Mouse (Mus musculus): ENCODE data around the gene Zkscan3. TPM values are rescaled to one million over a fixed set of nuclear protein-coding genes. Genes with fewer than 3 reads are reported as not detected.

Gene Zkscan3
- polyA plus RNA-seq, 1 experiment from 2014 or later, result 89.5 TPM

DNA sequence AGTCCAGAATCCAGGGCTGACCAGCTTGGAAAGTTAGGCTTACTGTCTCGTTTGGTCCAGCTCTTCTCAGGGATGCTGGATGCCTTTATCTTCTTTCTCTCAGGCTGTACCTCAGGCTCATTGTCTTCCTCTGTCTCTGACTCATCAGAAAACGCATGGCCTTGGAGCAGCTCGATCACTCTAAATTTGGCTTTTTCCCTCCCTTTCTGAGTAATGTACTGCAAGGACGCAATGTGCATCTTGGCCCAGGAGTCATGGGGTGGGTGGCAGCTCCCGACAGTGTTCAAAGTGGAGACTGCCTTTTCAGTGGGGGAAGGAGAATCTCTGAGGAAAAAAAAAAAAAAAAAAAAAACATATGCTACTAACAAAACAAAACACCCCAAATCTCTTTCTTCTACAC lies 20.7 kb upstream of the Zkscan3 start:
- Histone ChIP-seq H3K4me3 (ENCODE audit: low read depth, low read length) (no peak overlapping the region), H3K27ac (replicated peaks; ENCODE audit: low read depth, low read length) (no peak overlapping the region), H3K27me3 (ENCODE audit: control insufficient read depth, insufficient read depth, low read length) (no peaks in the 10 kb centered on the region), H3K4me2 (ENCODE audit: low read depth, low read length) (no peak overlapping the region), H3K9me3 (replicated peaks; ENCODE audit: control insufficient read depth, low read length) (no peaks in the 10 kb centered on the region), H3K9ac (replicated peaks; ENCODE audit: low read length) (no peak overlapping the region), H3K36me3 (replicated peaks; ENCODE audit: control insufficient read depth, insufficient read depth, low read depth, low read length) (no peaks in the 10 kb centered on the region), H3K4me1 (ENCODE audit: control insufficient read depth, insufficient read depth, low read length) (no peaks in the 10 kb centered on the region)
- no peak for DNase-seq (ENCODE audit: low spot score)
- WGBS, result 55% methylated on average over 5 of the region's 5 CpGs
- no peak for ATAC-seq (replicated peaks; ENCODE audit: insufficient number of reproducible peaks, low FRiP score, low TSS enrichment, low read depth)

DNA sequence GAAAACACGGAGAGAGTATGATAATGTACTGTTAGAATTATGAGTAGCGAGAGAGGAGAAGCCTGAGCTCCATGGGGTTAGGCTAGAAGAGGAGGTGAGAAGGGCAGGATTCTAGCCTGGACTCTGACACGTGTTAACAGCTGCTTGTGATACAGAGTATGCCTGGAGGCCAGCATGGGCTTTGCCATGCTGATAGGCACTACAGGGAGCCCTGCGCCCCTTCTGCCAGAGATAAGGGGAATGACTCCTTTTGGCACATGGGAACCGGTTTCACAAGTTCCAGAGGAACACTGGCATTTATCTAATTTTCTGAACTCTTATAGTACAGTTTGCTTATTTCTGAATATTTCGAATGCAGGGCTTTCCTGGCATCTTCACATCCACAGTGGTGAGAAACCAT lies 16.3 kb upstream of the Zkscan3 start:
- 59% methylated on average over 6 of the region's 6 CpGs for WGBS

DNA sequence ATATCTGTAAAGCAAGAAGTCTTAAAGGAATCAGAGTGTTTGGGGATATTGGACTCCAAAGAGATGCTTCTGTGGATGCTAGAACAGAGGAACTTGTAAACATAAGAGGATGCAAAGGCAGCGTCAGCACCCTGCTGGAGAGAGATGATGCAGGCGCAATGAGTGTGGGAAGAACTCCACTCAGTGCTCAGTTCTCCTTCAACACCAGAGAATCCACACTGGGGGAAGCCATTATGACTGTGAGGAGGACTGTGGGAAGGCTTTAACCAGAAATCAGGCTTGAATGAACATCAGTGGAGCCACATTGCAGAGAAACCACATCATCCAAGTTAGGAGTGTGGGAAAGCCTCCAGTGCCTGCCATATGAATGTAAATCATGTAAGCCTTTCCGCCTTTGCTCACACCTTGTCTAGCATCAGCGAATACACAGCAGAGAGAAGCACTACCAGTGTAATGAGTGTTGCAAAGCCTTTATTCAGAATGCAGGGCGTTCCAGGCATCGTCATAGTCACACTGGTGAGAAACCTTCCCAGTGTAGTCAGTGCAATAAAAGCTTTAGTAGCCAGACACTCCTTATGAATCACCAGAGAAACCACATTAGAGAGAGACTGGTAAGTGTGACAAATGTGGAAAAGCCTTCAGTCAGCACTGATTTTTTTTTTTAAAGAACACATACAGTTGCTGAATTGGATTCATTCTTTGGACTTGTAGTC lies 14.9 kb upstream of the Zkscan3 start:
- Histone ChIP-seq H3K9me3 (replicated peaks; ENCODE audit: control insufficient read depth, low read length) (no peaks in the 10 kb centered on the region), H3K36me3 (replicated peaks; ENCODE audit: control insufficient read depth, insufficient read depth, low read depth, low read length) (no peaks in the 10 kb centered on the region), H3K4me3 (ENCODE audit: low read depth, low read length) (no peak overlapping the region), H3K4me2 (ENCODE audit: low read depth, low read length) (no peak overlapping the region), H3K9ac (replicated peaks; ENCODE audit: low read length) (no peak overlapping the region), H3K27ac (replicated peaks; ENCODE audit: low read depth, low read length) (no peak overlapping the region), H3K4me1 (ENCODE audit: control insufficient read depth, insufficient read depth, low read length) (no peaks in the 10 kb centered on the region), H3K27me3 (ENCODE audit: control insufficient read depth, insufficient read depth, low read length) (no peaks in the 10 kb centered on the region)
- ATAC-seq (replicated peaks; ENCODE audit: insufficient number of reproducible peaks, low FRiP score, low TSS enrichment, low read depth) (no peak), DNase-seq (ENCODE audit: low spot score) (no peak)
- 82% methylated on average over 6 of the region's 6 CpGs for WGBS

More for the DNA sequence above, 16.3 kb upstream of the Zkscan3 start:
- Histone ChIP-seq H3K27me3 (ENCODE audit: control insufficient read depth, insufficient read depth, low read length) (no peaks in the 10 kb centered on the region), H3K4me3 (ENCODE audit: low read depth, low read length) (no peak overlapping the region), H3K4me2 (ENCODE audit: low read depth, low read length) (no peak overlapping the region), H3K9me3 (replicated peaks; ENCODE audit: control insufficient read depth, low read length) (no peaks in the 10 kb centered on the region), H3K4me1 (ENCODE audit: control insufficient read depth, insufficient read depth, low read length) (no peaks in the 10 kb centered on the region), H3K27ac (replicated peaks; ENCODE audit: low read depth, low read length) (no peak overlapping the region), H3K36me3 (replicated peaks; ENCODE audit: control insufficient read depth, insufficient read depth, low read depth, low read length) (no peaks in the 10 kb centered on the region), H3K9ac (replicated peaks; ENCODE audit: low read length) (no peak overlapping the region)
- no peak for DNase-seq (ENCODE audit: low spot score)
- ATAC-seq (replicated peaks; ENCODE audit: insufficient number of reproducible peaks, low FRiP score, low TSS enrichment, low read depth), result no peak

DNA sequence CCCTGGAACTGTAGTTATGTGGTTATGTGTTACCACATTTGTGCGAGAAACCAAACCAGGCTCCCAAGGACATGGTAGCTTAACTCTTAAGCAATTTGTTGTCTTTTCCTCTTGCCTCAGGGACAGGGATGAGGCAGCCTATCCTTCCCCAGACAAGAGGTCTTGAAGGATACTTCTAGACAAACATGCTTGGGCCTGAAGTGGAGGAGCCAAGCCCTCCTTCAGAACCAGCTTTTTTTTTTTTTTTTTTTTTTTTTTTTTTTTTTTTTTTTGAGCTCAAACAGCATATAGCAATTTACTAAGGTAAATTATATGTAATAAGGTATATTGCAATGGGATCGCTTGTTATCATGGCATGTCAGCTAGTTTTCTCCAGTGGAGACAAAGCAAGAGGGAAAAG lies 13.2 kb upstream of the Zkscan3 start:
- 78% methylated on average over 2 of the region's 2 CpGs for WGBS
- no peak overlapping the region for H3K9ac ChIP-seq (replicated peaks; ENCODE audit: low read length)
- no peak for DNase-seq (ENCODE audit: low spot score)
- no peak overlapping the region for H3K4me2 ChIP-seq (ENCODE audit: low read depth, low read length)
- no peaks in the 10 kb centered on the region for H3K36me3 ChIP-seq (replicated peaks; ENCODE audit: control insufficient read depth, insufficient read depth, low read depth, low read length)
- no peak overlapping the region for H3K4me3 ChIP-seq (ENCODE audit: low read depth, low read length)
- H3K9me3 ChIP-seq (replicated peaks; ENCODE audit: control insufficient read depth, low read length), result no peaks in the 10 kb centered on the region
- H3K27ac ChIP-seq (replicated peaks; ENCODE audit: low read depth, low read length), result no peak overlapping the region
- no peaks in the 10 kb centered on the region for H3K4me1 ChIP-seq (ENCODE audit: control insufficient read depth, insufficient read depth, low read length)
- no peaks in the 10 kb centered on the region for H3K27me3 ChIP-seq (ENCODE audit: control insufficient read depth, insufficient read depth, low read length)
- no peak for ATAC-seq (replicated peaks; ENCODE audit: insufficient number of reproducible peaks, low FRiP score, low TSS enrichment, low read depth)

DNA sequence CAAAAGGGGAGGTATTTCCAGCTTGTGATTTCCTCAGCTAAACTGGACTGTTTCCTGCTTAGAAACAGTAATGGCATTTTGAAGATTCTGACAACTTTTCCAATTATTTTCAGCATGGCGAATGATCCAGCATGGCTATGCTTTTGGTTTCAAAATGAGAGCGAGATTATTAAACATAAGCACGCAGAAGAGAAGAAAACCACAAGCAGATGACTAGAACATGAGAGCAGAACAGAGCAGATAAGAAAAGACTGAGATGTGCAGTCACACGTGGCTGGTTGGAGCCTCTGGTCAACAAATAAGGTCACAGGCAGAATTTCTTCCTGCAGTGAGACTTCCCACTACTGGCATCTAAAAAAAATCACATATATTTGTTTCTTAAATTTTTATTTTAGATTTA lies 12.7 kb upstream of the Zkscan3 start:
- no peaks in the 10 kb centered on the region for H3K27me3 ChIP-seq (ENCODE audit: control insufficient read depth, insufficient read depth, low read length)
- no peak overlapping the region for H3K4me2 ChIP-seq (ENCODE audit: low read depth, low read length)
- H3K36me3 ChIP-seq (replicated peaks; ENCODE audit: control insufficient read depth, insufficient read depth, low read depth, low read length), result no peaks in the 10 kb centered on the region
- H3K9ac ChIP-seq (replicated peaks; ENCODE audit: low read length), result no peak overlapping the region
- H3K27ac ChIP-seq (replicated peaks; ENCODE audit: low read depth, low read length), result no peak overlapping the region
- no peaks in the 10 kb centered on the region for H3K4me1 ChIP-seq (ENCODE audit: control insufficient read depth, insufficient read depth, low read length)
- ATAC-seq (replicated peaks; ENCODE audit: insufficient number of reproducible peaks, low FRiP score, low TSS enrichment, low read depth), result no peak
- no peak overlapping the region for H3K4me3 ChIP-seq (ENCODE audit: low read depth, low read length)
- WGBS, result 85% methylated on average over 4 of the region's 4 CpGs
- H3K9me3 ChIP-seq (replicated peaks; ENCODE audit: control insufficient read depth, low read length), result no peaks in the 10 kb centered on the region
- DNase-seq (ENCODE audit: low spot score), result no peak

DNA sequence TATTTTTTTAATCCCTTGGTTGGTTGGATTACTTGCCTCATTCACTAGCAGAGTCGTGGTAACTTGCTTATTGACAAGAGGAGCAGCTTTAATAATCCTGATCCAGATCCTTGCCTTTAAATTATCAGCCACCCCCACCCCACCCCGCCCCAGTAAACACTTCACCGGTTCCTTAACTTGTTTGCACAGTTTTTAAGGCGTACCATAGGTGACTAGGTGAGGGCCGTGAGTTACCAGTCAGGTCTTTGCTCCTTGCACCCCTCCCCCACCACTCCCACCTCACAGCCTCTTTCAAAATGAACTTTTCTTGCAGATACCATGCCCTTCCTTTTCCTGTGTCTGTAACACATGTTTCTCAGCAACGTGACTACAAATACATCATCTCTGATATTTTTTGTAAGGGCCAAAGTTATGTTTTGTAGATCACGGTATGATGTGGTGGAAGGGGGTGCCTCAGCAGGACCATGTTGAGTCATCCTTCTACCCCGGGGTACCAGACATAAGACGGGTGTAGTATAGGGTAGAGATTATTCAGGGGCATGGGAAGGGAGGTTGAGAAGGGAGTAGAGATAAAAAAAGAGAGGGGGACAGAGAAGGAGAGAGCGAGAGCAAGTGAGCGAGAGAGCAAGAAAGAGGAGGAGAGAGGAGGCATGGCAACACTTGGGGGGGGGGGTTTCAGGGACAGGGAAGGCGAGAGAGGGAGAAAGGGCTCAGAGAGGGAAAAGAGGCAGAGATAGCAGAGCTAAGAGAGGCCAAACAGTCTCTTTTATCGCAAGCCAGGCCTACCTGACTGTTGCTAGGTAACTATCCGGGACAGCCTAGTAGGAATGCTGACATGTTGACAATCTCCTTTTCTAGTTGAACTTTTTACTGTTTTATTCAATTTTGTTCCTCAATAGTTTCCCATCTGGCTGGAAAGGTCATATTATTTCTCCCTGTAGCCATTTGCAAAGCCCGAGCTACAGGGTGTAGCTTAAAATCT lies 12.0 kb upstream of the Zkscan3 start:
- no peak overlapping the region for H3K4me3 ChIP-seq (ENCODE audit: low read depth, low read length)
- DNase-seq (ENCODE audit: low spot score) (no peak), ATAC-seq (replicated peaks; ENCODE audit: insufficient number of reproducible peaks, low FRiP score, low TSS enrichment, low read depth) (no peak)
- H3K9me3 ChIP-seq (replicated peaks; ENCODE audit: control insufficient read depth, low read length), result no peaks in the 10 kb centered on the region
- no peak overlapping the region for H3K9ac ChIP-seq (replicated peaks; ENCODE audit: low read length)
- H3K36me3 ChIP-seq (replicated peaks; ENCODE audit: control insufficient read depth, insufficient read depth, low read depth, low read length), result no peaks in the 10 kb centered on the region
- H3K27me3 ChIP-seq (ENCODE audit: control insufficient read depth, insufficient read depth, low read length), result no peaks in the 10 kb centered on the region
- H3K4me2 ChIP-seq (ENCODE audit: low read depth, low read length), result no peak overlapping the region
- WGBS, result 68% methylated on average over 15 of the region's 15 CpGs
- no peaks in the 10 kb centered on the region for H3K4me1 ChIP-seq (ENCODE audit: control insufficient read depth, insufficient read depth, low read length)
- no peak overlapping the region for H3K27ac ChIP-seq (replicated peaks; ENCODE audit: low read depth, low read length)

DNA sequence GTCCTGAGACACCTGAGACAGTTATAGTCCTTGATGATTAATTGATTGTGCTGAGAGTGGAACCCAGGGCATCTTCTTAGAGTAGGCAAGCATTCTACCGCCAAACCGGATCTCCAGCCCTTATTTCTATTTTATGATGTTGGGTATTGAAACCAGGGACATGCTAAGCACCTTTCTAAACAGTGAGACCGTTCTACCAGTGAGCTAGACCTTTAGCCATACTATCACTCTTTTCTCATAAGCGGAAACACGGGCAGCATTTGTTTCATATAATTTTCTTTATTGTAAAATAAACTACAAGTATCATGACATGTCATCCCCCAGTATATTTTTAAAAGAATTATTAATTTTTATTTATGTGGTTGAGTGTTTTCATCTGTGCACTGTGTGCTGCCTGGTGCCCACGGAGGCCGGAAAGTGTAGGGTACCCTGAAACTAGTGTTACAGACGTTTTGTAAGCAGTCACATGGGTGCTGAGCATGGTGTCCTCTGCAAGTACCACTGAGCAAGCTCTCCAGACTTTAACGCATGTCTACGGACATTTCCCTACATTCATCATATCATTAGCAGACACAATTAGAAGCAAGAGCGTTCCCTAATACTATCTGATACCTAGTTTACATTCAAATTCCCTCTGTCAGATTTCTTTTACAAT lies 6.4 kb upstream of the Zkscan3 start:
- DNase-seq (ENCODE audit: low spot score), result no peak
- Histone ChIP-seq H3K4me2 (ENCODE audit: low read depth, low read length) (peak overlapping the region; percentile 63), H3K9me3 (replicated peaks; ENCODE audit: control insufficient read depth, low read length) (no peaks in the 10 kb centered on the region), H3K36me3 (replicated peaks; ENCODE audit: control insufficient read depth, insufficient read depth, low read depth, low read length) (no peaks in the 10 kb centered on the region), H3K27ac (replicated peaks; ENCODE audit: low read depth, low read length) (no peak overlapping the region), H3K9ac (replicated peaks; ENCODE audit: low read length) (peak overlapping the region; percentile 67), H3K4me3 (ENCODE audit: low read depth, low read length) (peak overlapping the region; percentile 40), H3K27me3 (ENCODE audit: control insufficient read depth, insufficient read depth, low read length) (no peaks in the 10 kb centered on the region), H3K4me1 (ENCODE audit: control insufficient read depth, insufficient read depth, low read length) (no peaks in the 10 kb centered on the region)
- 52% methylated on average over 11 of the region's 11 CpGs for WGBS
- no peak for ATAC-seq (replicated peaks; ENCODE audit: insufficient number of reproducible peaks, low FRiP score, low TSS enrichment, low read depth)

All from embryonic facial prominence, embryonic 11.5 days (tissue).